In genomic region chr6:17305954-17306601, GRCm38 (mm10) we compare ENCODE assay signal across 8 mouse cellular contexts. TPM values are rescaled to one million over a fixed set of nuclear protein-coding genes. Genes with fewer than 3 reads are reported as not detected.
DNase-seq lines count a peak whose midpoint lies in the region; ATAC-seq and TF ChIP-seq lines count a peak whose summit lies in the region.

Cav1 (plus strand) TSS chr6:17306335.

- peak; percentile 90 for ATAC-seq in forebrain, embryonic 15.5 days (replicated peaks)
- ATAC-seq in heart, postnatal 0 days (ENCODE audit: insufficient read depth, low read depth) = peak; percentile 78
- ATAC-seq in liver, embryonic 13.5 days (ENCODE audit: low read depth) = 0 out of 2 replicates have a peak, but pooled peaks have one; percentile 43

- H3K4me1 ChIP-seq in forebrain, embryonic 15.5 days = peaks cover 25% of the 10 kb centered on the region
- 0 out of 2 replicates have a peak, but pooled peaks cover 6% of the 10 kb centered on the region for H3K4me1 ChIP-seq in heart, postnatal 0 days (ENCODE audit: control insufficient read depth, insufficient read depth)
- H3K4me1 ChIP-seq in liver, embryonic 13.5 days (replicated peaks) = peaks cover 10% of the 10 kb centered on the region

- WGBS in forebrain, embryonic 15.5 days = under 1% methylated on average over 26 of the region's 26 CpGs
- 1% methylated on average over 26 of the region's 26 CpGs for WGBS in heart, postnatal 0 days
- WGBS in liver, embryonic 13.5 days (ENCODE audit: insufficient replicate concordance) = 2% methylated on average over 26 of the region's 26 CpGs

- peak within 1 kb of the TSS; percentile 39 for H3K4me3 ChIP-seq in C2C12 (ENCODE audit: insufficient read depth, poor library complexity, severe bottlenecking)
- peak within 1 kb of the TSS; percentile 49 for H3K4me3 ChIP-seq in forebrain, embryonic 15.5 days
- H3K4me3 ChIP-seq in heart, postnatal 0 days (ENCODE audit: low read depth, low read length) = peak within 1 kb of the TSS; percentile 78
- peak within 1 kb of the TSS; percentile 40 for H3K4me3 ChIP-seq in liver, embryonic 13.5 days (replicated peaks)

- peaks cover 15% of the 10 kb centered on the region for H3K79me3 ChIP-seq in C2C12 (ENCODE audit: low read depth)

- H3K27ac ChIP-seq in forebrain, embryonic 15.5 days (replicated peaks) = peak within 1 kb of the TSS; percentile 66
- H3K27ac ChIP-seq in heart, postnatal 0 days (ENCODE audit: low read depth) = peak within 1 kb of the TSS; percentile 94
- H3K27ac ChIP-seq in liver, embryonic 13.5 days = no peak within 1 kb of the TSS

- no peak for TF ChIP-seq CTCF in C2C12 (IDR thresholded peaks at IDR 0.05; ENCODE audit: control insufficient read depth, insufficient read depth, insufficient read length)
- peak; percentile 11; the same call in 1 of the 2 replicates for TF ChIP-seq CTCF in heart, postnatal 0 days (IDR thresholded peaks at IDR 0.05; ENCODE audit: low read depth)

- TF ChIP-seq EP300 in heart, postnatal 0 days (IDR thresholded peaks at IDR 0.05; ENCODE audit: low read depth) = no peak

- H3K9ac ChIP-seq in forebrain, embryonic 15.5 days (replicated peaks) = peak within 1 kb of the TSS; percentile 52
- peak within 1 kb of the TSS; percentile 79 for H3K9ac ChIP-seq in heart, postnatal 0 days (replicated peaks; ENCODE audit: low read depth, low read length)
- H3K9ac ChIP-seq in liver, embryonic 13.5 days = no peak within 1 kb of the TSS

- peak; percentile 5 for DNase-seq in cerebellum, adult 11 months
- peak; percentile 63 for DNase-seq in heart, postnatal 0 days (ENCODE audit: low spot score)
- peak; percentile 79 to 81 for DNase-seq in kidney, postnatal 4 days
- DNase-seq in liver, embryonic 13.5 days = no peak
- peak; percentile 71 for DNase-seq in neural tube, embryonic 10.5 days (ENCODE audit: extremely low spot score, low spot score)
- DNase-seq in urinary bladder, postnatal 10 days (ENCODE audit: low spot score) = peak; percentile 51

- peak within 1 kb of the TSS; percentile 77 for H3ac ChIP-seq in C2C12 (ENCODE audit: control insufficient read depth, insufficient read length, low read depth)

- H3K4me2 ChIP-seq in forebrain, embryonic 15.5 days (replicated peaks) = peak within 1 kb of the TSS; percentile 85
- H3K4me2 ChIP-seq in heart, postnatal 0 days (ENCODE audit: low read depth, low read length) = peak within 1 kb of the TSS; percentile 92
- H3K4me2 ChIP-seq in liver, embryonic 13.5 days = peak within 1 kb of the TSS; percentile 62

- no peaks in the 10 kb centered on the region for H3K9me3 ChIP-seq in forebrain, embryonic 15.5 days
- no peaks in the 10 kb centered on the region for H3K9me3 ChIP-seq in heart, postnatal 0 days (replicated peaks; ENCODE audit: control insufficient read depth, low read length)
- H3K9me3 ChIP-seq in liver, embryonic 13.5 days (replicated peaks) = no peaks in the 10 kb centered on the region

- H3K27me3 ChIP-seq in C2C12 (ENCODE audit: control insufficient read depth, insufficient read depth, insufficient read length) = no peaks in the 10 kb centered on the region
- H3K27me3 ChIP-seq in forebrain, embryonic 15.5 days = peaks cover 18% of the 10 kb centered on the region
- peaks cover 5% of the 10 kb centered on the region; the same call in 1 of the 2 replicates for H3K27me3 ChIP-seq in heart, postnatal 0 days (ENCODE audit: control insufficient read depth, insufficient read depth, low read length)
- H3K27me3 ChIP-seq in liver, embryonic 13.5 days = peaks cover 33% of the 10 kb centered on the region

- peaks cover 37% of the 10 kb centered on the region for H3K79me2 ChIP-seq in C2C12 (ENCODE audit: control insufficient read depth, insufficient read depth)

- H3K36me3 ChIP-seq in C2C12 (ENCODE audit: control insufficient read depth, insufficient read depth) = no peaks in the 10 kb centered on the region
- no peaks in the 10 kb centered on the region for H3K36me3 ChIP-seq in forebrain, embryonic 15.5 days
- H3K36me3 ChIP-seq in heart, postnatal 0 days (replicated peaks; ENCODE audit: control insufficient read depth, insufficient read depth, low read length) = no peaks in the 10 kb centered on the region
- no peaks in the 10 kb centered on the region for H3K36me3 ChIP-seq in liver, embryonic 13.5 days

TF ChIP-seq in C2C12, 6 proteins besides CTCF, POLR2A, EP300 and RAD21:
- TF ChIP-seq CEBPB (IDR thresholded peaks at IDR 0.05; ENCODE audit: low read depth) (no peak), MAX (IDR thresholded peaks at IDR 0.05) (peak; percentile 12)
TF ChIP-seq in C2C12: peak in this region for 1.

RNA-seq across cellular contexts. Expression of gene Cav1, which starts in this region (rescaled TPM):
- polyA plus RNA-seq in C2C12 (2012; fragmentation: generic; extraction: Trizol) = 24.5 TPM
- 30.1 and 32.3 TPM in 2 replicates for polyA plus RNA-seq in forebrain, embryonic 15.5 days (2015; fragmentation: Nextera tagmentation; extraction: Ambion mirVana)
- 461 and 590 TPM in 2 replicates for total RNA-seq in heart, postnatal 0 days (2014; rRNA removed; ENCODE audit: low replicate concordance)
- polyA plus RNA-seq in heart, postnatal 0 days (2015; fragmentation: Nextera tagmentation; extraction: Ambion mirVana) = 335 and 338 TPM in 2 replicates
- polyA plus RNA-seq in liver, embryonic 13.5 days (2015; fragmentation: Nextera tagmentation; extraction: Ambion mirVana) = 3.7 and 4.9 TPM in 2 replicates

Comparison
In these comparisons a context has a peak if more than half of its experiments do, and no peak if none do; other contexts are left out.
1. RNA of gene Cav1 (polyA plus RNA-seq): 335 to 338 TPM in heart, postnatal 0 days; 30.1 to 32.3 TPM in forebrain, embryonic 15.5 days, 24.5 TPM in C2C12 (single experiment) and 3.7 to 4.9 TPM in liver, embryonic 13.5 days; every median in the first group is over 10 times any median in the second.
2. Peak in every context shown above with its lines, with median percentiles within 50 percentile points of each other: H3K4me3 ChIP-seq, ATAC-seq and H3K4me2 ChIP-seq.